Mouse (Mus musculus) forelimb bud, embryonic 11.5 days (tissue): ENCODE results near the gene Gng7.

ENCODE experiments used
- DNase-seq: peaks from one replicate; pipeline ENCODE4 v3.0.0-alpha.2; 2012; ENCODE audit warnings: low read depth, low spot score

Gng7 gene

GRCm38 (mm10) chr10:80946684-80947437 is 67.9 kb downstream of the Gng7 start:
- no peak for DNase-seq

- no peak for DNase-seq
Measured at GRCm38 (mm10) chr10:80944231-80944630, 70.5 kb downstream of the Gng7 start.

- no peak for DNase-seq
Measured at GRCm38 (mm10) chr10:80943701-80944100, 71.0 kb downstream of the Gng7 start.

GRCm38 (mm10) chr10:80942919-80943318 is 71.8 kb downstream of the Gng7 start:
- DNase-seq, result no peak

- no peak for DNase-seq
Measured at GRCm38 (mm10) chr10:80940988-80941347, 73.8 kb downstream of the Gng7 start.

- no peak for DNase-seq
Measured at GRCm38 (mm10) chr10:80940320-80940987, 74.3 kb downstream of the Gng7 start.

GRCm38 (mm10) chr10:80939671-80940070 is 75.1 kb downstream of the Gng7 start:
- DNase-seq, result peak; percentile 78

GRCm38 (mm10) chr10:80938831-80939550 is 75.8 kb downstream of the Gng7 start:
- DNase-seq, result no peak

GRCm38 (mm10) chr10:80937646-80938045 is 77.1 kb downstream of the Gng7 start:
- no peak for DNase-seq

- DNase-seq, result no peak
Measured at GRCm38 (mm10) chr10:80936810-80937164, 78.0 kb downstream of the Gng7 start.

GRCm38 (mm10) chr10:80936135-80936809 is 78.5 kb downstream of the Gng7 start:
- peak; percentile 62 for DNase-seq

- no peak for DNase-seq
Measured at GRCm38 (mm10) chr10:80935698-80936097, 79.0 kb downstream of the Gng7 start.

GRCm38 (mm10) chr10:80935241-80935640 is 79.5 kb downstream of the Gng7 start:
- no peak for DNase-seq

GRCm38 (mm10) chr10:80934136-80934985 is 80.4 kb downstream of the Gng7 start:
- DNase-seq, result no peak

- DNase-seq, result no peak
Measured at GRCm38 (mm10) chr10:80933421-80933979, 81.2 kb downstream of the Gng7 start.

GRCm38 (mm10) chr10:80932700-80933420 is 81.9 kb downstream of the Gng7 start:
- DNase-seq, result no peak

GRCm38 (mm10) chr10:80932206-80932605 is 82.5 kb downstream of the Gng7 start:
- DNase-seq, result no peak

- no peak for DNase-seq
Measured at GRCm38 (mm10) chr10:80931695-80932094, 83.0 kb downstream of the Gng7 start.

GRCm38 (mm10) chr10:80931153-80931671 is 83.5 kb downstream of the Gng7 start:
- no peak for DNase-seq
